Comparison of ENCODE assay signal across 9 mouse cellular contexts in the genomic region with DNA sequence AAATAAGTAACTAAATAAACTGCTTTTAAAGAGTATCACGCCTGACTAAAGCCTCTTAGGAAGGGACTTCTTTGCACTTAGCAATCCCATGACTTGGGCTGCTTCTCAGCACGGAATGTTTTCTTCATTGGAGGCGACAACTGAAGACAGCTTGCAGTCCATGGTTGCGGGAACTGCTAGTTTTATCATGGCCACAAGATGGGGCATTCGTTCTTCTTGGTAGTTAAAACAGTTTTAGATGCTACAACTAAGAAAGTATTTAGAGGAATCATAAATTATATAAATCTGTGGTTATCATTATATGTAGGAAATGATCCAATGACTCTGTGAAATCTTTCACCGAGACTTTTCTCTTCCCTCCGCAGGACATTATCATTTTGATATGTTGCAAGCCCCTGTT. TPM values are rescaled to one million over a fixed set of nuclear protein-coding genes. Genes with fewer than 3 reads are reported as not detected.
A peak's percentile ranks its signal among the peaks of the same experiment; 100 is the strongest.
DNase-seq lines count a peak whose midpoint lies in the region; ATAC-seq and TF ChIP-seq lines count a peak whose summit lies in the region.
"Had no signal": no experiment of that assay in that cellular context is flagged by ENCODE, and none has a peak within 500 bp of the region (broad histone marks: within the 10 kb centered on the region; RNA-seq: fewer than 3 reads in every experiment).

No protein-coding gene starts in this region.

- peak; percentile 35 for DNase-seq in forebrain, embryonic 10.5 days (ENCODE audit: extremely low spot score, low spot score)
- peak; percentile 17 for DNase-seq in Patski (ENCODE audit: low read depth, low spot score)
- peak; percentile 47 to 58 for DNase-seq in cerebellum, postnatal 36 days
- DNase-seq in heart, embryonic 10.5 days (ENCODE audit: low spot score) = no peak
- DNase-seq in layer of hippocampus, adult 8-10 months (ENCODE audit: low spot score in 2 of 2) = peak; percentile 46 to 74
- DNase-seq in lung, postnatal 14 days = peak; percentile 70
- peak; percentile 52 for DNase-seq in right cerebral cortex, postnatal 36 days (ENCODE audit: low spot score in 2 of 2)

- ATAC-seq in forebrain, embryonic 12.5 days (ENCODE audit: low FRiP score) = no peak
- no peak for ATAC-seq in Patski

- WGBS in forebrain, embryonic 10.5 days = 60% methylated on average over 7 of the region's 7 CpGs
- WGBS in forebrain, embryonic 12.5 days = 59% methylated on average over 7 of the region's 7 CpGs
- WGBS in heart, embryonic 10.5 days = 44% methylated on average over 7 of the region's 7 CpGs

- peak overlapping the region; percentile 77; the same call in 1 of the 2 replicates for H3K27ac ChIP-seq in forebrain, embryonic 10.5 days
- no peak overlapping the region for H3K27ac ChIP-seq in forebrain, embryonic 12.5 days
- H3K27ac ChIP-seq in heart, embryonic 10.5 days = no peak overlapping the region
- H3K27ac ChIP-seq: limb, embryonic 15.5 days had no signal

- H3K9me3 ChIP-seq in forebrain, embryonic 10.5 days = no peaks in the 10 kb centered on the region
- H3K9me3 ChIP-seq in forebrain, embryonic 12.5 days = no peaks in the 10 kb centered on the region
- no peaks in the 10 kb centered on the region for H3K9me3 ChIP-seq in heart, embryonic 10.5 days
- H3K9me3 ChIP-seq: limb, embryonic 15.5 days had no signal

- peaks cover 30% of the 10 kb centered on the region for H3K36me3 ChIP-seq in forebrain, embryonic 10.5 days (replicated peaks)
- H3K36me3 ChIP-seq in forebrain, embryonic 12.5 days (replicated peaks) = 0 out of 2 replicates have a peak, but pooled peaks cover 8% of the 10 kb centered on the region
- H3K36me3 ChIP-seq in heart, embryonic 10.5 days = no peaks in the 10 kb centered on the region
- H3K36me3 ChIP-seq: limb, embryonic 15.5 days had no signal

- H3K27me3 ChIP-seq in forebrain, embryonic 10.5 days (ENCODE audit: poor library complexity, severe bottlenecking) = no peaks in the 10 kb centered on the region
- H3K27me3 ChIP-seq in forebrain, embryonic 12.5 days = no peaks in the 10 kb centered on the region
- no peaks in the 10 kb centered on the region for H3K27me3 ChIP-seq in Patski
- no peaks in the 10 kb centered on the region for H3K27me3 ChIP-seq in heart, embryonic 10.5 days (ENCODE audit: insufficient read depth, poor library complexity, severe bottlenecking)
- H3K27me3 ChIP-seq: limb, embryonic 15.5 days had no signal

- H3K4me1 ChIP-seq in forebrain, embryonic 10.5 days = peaks cover 29% of the 10 kb centered on the region
- H3K4me1 ChIP-seq in forebrain, embryonic 12.5 days = peaks cover 29% of the 10 kb centered on the region
- H3K4me1 ChIP-seq in heart, embryonic 10.5 days = peaks cover 18% of the 10 kb centered on the region

- H3K4me2 ChIP-seq in forebrain, embryonic 12.5 days = no peak overlapping the region

- POLR2A ChIA-PET in Patski (lab: Charles Lee) = no interaction called here

- CTCF ChIA-PET in Patski (lab: Charles Lee) = interaction anchor here (0.8 to 2.5 kb wide), 5 partner anchors 139 to 160 kb away, joined by 3 to 13 read pairs (median 4); no protein-coding TSS in a partner anchor

- in situ Hi-C loops in Patski (cut with MboI; ENCODE audit: low pct_unique_long_range_greater_than_20kb) = loop anchor here (5.0 kb wide), 1 partner anchor 152 kb away; no protein-coding TSS in a partner anchor

- no peak for TF ChIP-seq CTCF in Patski (IDR thresholded peaks at IDR 0.05)

- H3K9ac ChIP-seq in forebrain, embryonic 12.5 days = no peak overlapping the region
- H3K9ac ChIP-seq: limb, embryonic 15.5 days had no signal

- H3K4me3 ChIP-seq in forebrain, embryonic 10.5 days = no peak overlapping the region
- H3K4me3 ChIP-seq in forebrain, embryonic 12.5 days (replicated peaks) = no peak overlapping the region
- peak overlapping the region; percentile 50; the same call in 1 of the 2 replicates for H3K4me3 ChIP-seq in heart, embryonic 10.5 days

RNA-seq across cellular contexts. Expression of gene Gtf2a1, which starts 50.4 kb away (rescaled TPM):
- 67.1 and 68.5 TPM in 2 replicates for polyA plus RNA-seq in forebrain, embryonic 10.5 days (2016; fragmentation: Nextera tagmentation; extraction: Ambion mirVana)
- 63.6 and 69.4 TPM in 2 replicates for polyA plus RNA-seq in forebrain, embryonic 12.5 days (2016; fragmentation: Nextera tagmentation; extraction: Ambion mirVana)
- polyA plus RNA-seq in Patski (2021) = 13.0 TPM
- polyA plus RNA-seq in heart, embryonic 10.5 days (2016; fragmentation: Nextera tagmentation; extraction: Ambion mirVana) = 32.0 and 42.3 TPM in 2 replicates
- total RNA-seq in layer of hippocampus, adult 8-10 months (2022) = 10 to 100 TPM; 51.2 to 64.0 (median 55.6) TPM
